Mouse (Mus musculus) duodenum, adult 2 months (tissue): ENCODE measurements around the gene Gm42417. TPM values are rescaled to one million over a fixed set of nuclear protein-coding genes. Genes with fewer than 3 reads are reported as not detected.

Source experiments
- polyA plus RNA-seq: library from polyadenylated mRNA; depleted of rRNA; stranded (reverse); fragments of >200 nt; gene quantifications from 2 replicates; pipeline ENCODE4 v1.2.3, GENCODE M21; 2012; ENCODE audit warnings: low replicate concordance; rRNA removed

Gm42417 gene
- not detected in 2 replicates for polyA plus RNA-seq

DNA sequence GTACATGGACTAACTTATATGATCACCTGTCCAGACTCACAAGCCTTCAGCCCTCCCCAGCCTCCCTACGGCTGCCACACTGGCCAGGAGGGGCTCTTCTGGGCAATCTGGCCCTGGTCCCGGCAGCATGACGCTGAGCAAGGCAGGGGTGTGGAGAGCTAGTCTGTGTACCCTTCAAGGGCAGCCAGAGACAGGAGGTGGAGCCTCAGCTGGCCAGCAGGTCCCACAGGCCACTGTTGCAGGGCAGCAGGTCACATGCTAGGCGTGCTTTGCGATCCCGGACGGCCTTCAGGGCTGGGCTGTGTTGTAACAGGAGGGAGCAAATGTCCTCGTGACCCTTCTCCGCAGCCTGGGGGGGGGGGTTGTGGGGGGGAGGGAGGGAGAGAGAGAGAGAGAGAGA lies at the start of gene Gm42417:
Gene Gm42417 (minus strand): TSS at position 244 of the 400 bp plus-strand sequence.

DNA sequence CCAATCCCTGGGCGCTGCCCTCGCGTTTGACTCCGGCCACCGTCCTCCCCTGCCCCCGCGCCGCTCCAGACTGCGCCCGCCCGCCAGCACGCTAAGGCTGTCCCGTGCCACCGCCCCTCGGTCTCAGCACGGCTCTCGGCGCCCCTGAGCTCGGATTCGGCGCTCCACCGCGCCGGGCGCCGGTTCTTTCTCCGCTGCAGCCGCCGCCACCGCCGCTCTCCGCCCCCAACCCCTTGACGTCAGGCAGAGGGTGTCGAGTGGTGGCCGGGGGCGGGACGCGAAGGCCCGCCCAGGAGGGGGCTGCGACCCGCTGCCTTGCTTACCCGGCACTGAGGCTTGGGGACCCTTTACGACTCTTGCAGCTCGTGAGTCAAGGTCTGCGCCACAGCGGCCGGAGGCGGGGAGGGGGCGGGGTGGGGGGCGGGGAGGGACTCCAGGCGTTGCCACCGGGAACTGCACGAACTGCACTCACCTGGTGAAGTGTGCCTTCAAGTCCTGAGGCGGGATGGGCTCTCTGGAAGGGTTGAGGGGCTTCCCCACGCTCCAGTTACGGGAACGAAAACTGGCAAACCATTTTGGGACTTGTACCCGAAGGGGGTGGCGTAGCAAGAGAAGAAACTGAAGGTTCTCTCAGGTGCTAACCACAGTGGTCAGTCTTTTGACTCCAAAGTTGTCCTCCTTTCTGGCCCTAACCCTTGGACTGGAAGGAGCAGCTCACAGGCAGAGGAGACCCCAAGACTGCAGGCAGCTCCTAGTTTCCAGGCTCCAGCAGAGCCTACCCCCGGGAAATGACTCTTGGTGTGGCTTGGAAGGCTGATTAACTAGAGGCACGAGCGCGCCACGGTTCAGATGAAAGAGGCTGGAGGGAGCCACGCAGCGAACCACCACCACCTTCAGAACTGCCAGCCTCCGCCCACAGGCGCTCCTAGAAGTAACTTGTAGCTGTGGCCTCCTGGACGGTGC lies 19.1 kb upstream of the Gm42417 start, which contains the start of gene Sema4c:
Gene Sema4c (minus strand): TSS at position 319 of the 963 bp plus-strand sequence.

DNA sequence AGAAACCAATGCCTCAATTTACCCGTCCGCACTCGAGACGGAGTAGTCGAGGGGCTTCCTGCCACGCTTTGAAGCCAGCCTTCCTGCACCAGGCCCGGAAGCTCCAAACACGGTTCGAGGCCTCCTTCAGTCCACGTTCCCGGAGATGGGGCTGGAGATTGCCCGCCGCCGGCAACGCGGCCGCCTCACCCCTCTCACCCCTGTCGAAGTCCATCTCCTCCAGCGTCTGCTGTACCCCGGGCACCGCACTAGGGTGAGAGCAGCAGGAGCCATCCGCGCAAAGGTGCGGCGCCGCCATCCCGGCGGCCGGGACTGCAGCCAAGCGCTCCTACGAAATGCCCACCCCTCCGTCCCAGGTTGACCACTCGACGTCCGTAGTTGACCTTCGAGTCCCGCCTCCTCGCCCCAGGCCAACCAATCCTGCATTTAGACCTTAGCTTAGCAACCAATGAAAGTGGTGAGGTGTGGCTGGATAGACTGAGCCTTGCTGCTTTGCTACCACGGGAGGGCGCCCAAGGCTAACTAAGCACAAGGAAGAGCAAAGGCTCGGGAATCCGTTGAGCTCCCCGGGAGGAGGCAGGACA lies 7.8 kb upstream of the Gm42417 start, which contains the start of gene Ankrd39:
Gene Ankrd39 (minus strand): TSS at position 558 of the 584 bp plus-strand sequence.

DNA sequence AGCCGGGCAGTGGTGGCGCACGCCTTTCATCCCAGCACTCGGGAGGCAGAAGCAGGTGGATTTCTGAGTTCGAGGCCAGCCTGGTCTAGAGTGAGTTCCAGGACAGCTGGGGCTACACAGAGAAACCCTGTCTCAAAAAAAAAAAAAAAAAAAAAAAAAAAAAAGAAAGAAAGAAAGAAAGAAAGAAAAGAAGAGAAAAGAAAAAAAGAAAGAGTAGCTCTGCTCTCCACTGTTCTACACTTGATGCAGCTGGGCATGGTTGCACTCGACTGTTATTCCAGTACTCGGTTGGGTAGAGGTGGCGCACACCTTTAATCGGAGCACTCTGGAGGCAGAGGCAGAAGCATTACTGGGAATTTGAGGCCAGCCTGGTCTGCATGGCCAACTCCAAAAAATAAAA lies 2.4 kb downstream of the Gm42417 start, which contains the start of gene Ankrd23:
Gene Ankrd23 (minus strand): TSS at position 101 of the 400 bp plus-strand sequence.

DNA sequence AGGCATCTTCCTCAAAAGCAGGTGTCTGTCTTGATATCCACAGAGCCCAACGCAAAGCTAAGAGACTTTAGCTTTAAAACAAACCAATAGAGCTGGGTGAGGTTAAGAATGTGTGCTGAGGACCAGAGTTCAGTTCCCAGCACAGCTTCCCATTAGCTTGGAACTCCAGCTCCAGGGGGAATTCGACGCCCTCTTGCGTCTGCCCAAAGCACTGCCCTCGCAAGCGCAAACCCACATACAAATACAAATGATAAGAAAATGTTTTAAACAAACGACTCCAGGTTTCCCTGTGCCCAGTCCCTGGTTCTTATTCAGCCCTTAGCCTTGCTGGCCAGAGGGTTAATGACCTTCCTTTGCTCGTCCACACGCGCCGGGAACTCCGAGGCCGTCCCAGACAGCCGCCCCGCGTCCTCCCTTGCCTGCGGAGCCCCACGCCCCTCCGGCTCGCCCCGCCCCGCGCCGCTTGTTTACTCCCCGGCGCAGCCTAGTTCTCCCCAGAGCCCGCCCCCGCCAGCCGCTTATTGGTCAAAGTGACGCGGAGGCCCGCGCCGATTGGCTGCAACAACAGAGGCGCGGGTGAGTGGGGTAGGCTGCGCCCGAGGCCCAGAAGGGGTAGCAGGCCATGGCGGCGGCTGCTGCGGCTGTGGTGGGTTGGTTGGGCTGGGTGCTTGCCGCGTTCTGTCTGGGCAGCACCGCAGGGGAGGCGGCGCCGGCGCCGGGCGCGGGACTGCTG lies 27.8 kb downstream of the Gm42417 start, which contains the start of gene Cnnm3:
Gene Cnnm3 (plus strand): TSS at position 579 of the 733 bp plus-strand sequence.

Other genes with a start within 250 kb of the Gm42417 start
- 5.6 and 7.7 TPM in 2 replicates for gene Arid5a, start 231.7 kb downstream of the Gm42417 start, polyA plus RNA-seq
- gene Kansl3, start 170.2 kb downstream of the Gm42417 start, polyA plus RNA-seq = 23.7 and 29.8 TPM in 2 replicates
- gene Fer1l5, start 167.1 kb downstream of the Gm42417 start, polyA plus RNA-seq = not detected in 2 replicates
- gene Lman2l, start 94.2 kb downstream of the Gm42417 start, polyA plus RNA-seq = 2.9 and 3.1 TPM in 2 replicates
- 40.9 and 84.2 TPM in 2 replicates for gene Cnnm4, start 67.8 kb downstream of the Gm42417 start, polyA plus RNA-seq
- gene Cnnm3, start 27.6 kb downstream of the Gm42417 start, polyA plus RNA-seq = 13.4 and 14.5 TPM in 2 replicates
- 5.7 and 7.3 TPM in 2 replicates for gene Ankrd23, start 2.5 kb downstream of the Gm42417 start, polyA plus RNA-seq
- gene Ankrd39, start 8.0 kb upstream of the Gm42417 start, polyA plus RNA-seq = 6.2 and 9.5 TPM in 2 replicates
- gene Sema4c, start 18.9 kb upstream of the Gm42417 start, polyA plus RNA-seq = 4.7 and 6.1 TPM in 2 replicates
- 0.72 and 1.3 TPM in 2 replicates for gene Fam178b, start 143.8 kb upstream of the Gm42417 start, polyA plus RNA-seq
- gene Cox5b, start 152.0 kb upstream of the Gm42417 start, polyA plus RNA-seq = 982 and 1,089 TPM in 2 replicates
- gene 4933424G06Rik, start 170.7 kb upstream of the Gm42417 start, polyA plus RNA-seq = not detected in 2 replicates
- gene Actr1b, start 175.0 kb upstream of the Gm42417 start, polyA plus RNA-seq = 74.6 and 95.8 TPM in 2 replicates
- 3.3 and 11.2 TPM in 2 replicates for gene Zap70, start 222.4 kb upstream of the Gm42417 start, polyA plus RNA-seq